12 mouse cellular contexts compared by ENCODE assay signal in the genomic region with DNA sequence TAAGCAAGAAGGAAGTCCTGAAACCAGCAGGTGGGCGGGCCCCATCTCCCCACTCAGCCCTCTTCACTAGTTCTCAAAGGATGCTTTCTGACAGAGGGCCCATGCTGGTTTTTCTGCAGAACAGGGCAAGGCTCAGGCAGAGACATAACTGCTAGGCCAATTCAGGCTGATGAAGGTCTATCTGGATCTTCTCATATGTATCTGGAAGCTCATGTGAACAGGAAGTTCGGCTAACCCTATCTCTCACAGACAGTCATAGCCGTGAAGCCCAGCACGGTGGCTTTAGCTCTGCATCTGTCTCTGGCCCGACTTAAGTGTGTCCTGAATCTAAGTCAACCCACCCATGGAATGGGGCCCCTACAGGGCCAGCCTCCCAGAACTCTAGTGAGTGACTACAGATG.
DNase-seq lines count a peak whose midpoint lies in the region; ATAC-seq and TF ChIP-seq lines count a peak whose summit lies in the region.
"Had no signal": no experiment of that assay in that cellular context is flagged by ENCODE, and none has a peak within 500 bp of the region (broad histone marks: within the 10 kb centered on the region; RNA-seq: fewer than 3 reads in every experiment).

No protein-coding gene starts in this region.

- no peak for TF ChIP-seq CTCF in lung, postnatal 0 days (IDR thresholded peaks at IDR 0.05)

- no peak for DNase-seq in heart, adult 9 months (ENCODE audit: low spot score in 2 of 2)
- DNase-seq in B cell, adult 2 months = peak; percentile 25 to 36
- peak; percentile 65 for DNase-seq in naive thymus-derived CD4-positive, alpha-beta T cell, adult 2 months (ENCODE audit: low read depth)
- DNase-seq in gastrocnemius, postnatal 25 days = no peak
- DNase-seq in gastrocnemius, postnatal 36 days = no peak
- DNase-seq in lung, postnatal 0 days (ENCODE audit: low spot score) = no peak
- DNase-seq: adrenal gland, adult 8-10 months; cerebellum, postnatal 36 days had no signal

- intact Hi-C loops in gastrocnemius, postnatal 36 days (cut with DNase I) = no loop called here

- H3K9ac ChIP-seq in heart, embryonic 14.5 days (ENCODE audit: low read length) = no peak overlapping the region
- no peak overlapping the region for H3K9ac ChIP-seq in lung, postnatal 0 days (replicated peaks; ENCODE audit: low read depth)
- H3K9ac ChIP-seq: neural tube, embryonic 12.5 days had no signal

- H3K27me3 ChIP-seq in heart, embryonic 14.5 days (ENCODE audit: control insufficient read depth, insufficient read depth, low read length) = no peaks in the 10 kb centered on the region; the same call in 1 of the 2 replicates
- H3K27me3 ChIP-seq in lung, postnatal 0 days (replicated peaks; ENCODE audit: insufficient read depth, low read length) = no peaks in the 10 kb centered on the region
- H3K27me3 ChIP-seq: neural tube, embryonic 12.5 days had no signal

- H3K9me3 ChIP-seq in heart, embryonic 14.5 days (ENCODE audit: control insufficient read depth, low read length) = no peaks in the 10 kb centered on the region
- no peaks in the 10 kb centered on the region for H3K9me3 ChIP-seq in lung, postnatal 0 days (ENCODE audit: low read length)
- H3K9me3 ChIP-seq: neural tube, embryonic 12.5 days had no signal

- peak; percentile 37; the same call in 1 of the 2 replicates for ATAC-seq in heart, embryonic 14.5 days (ENCODE audit: insufficient number of reproducible peaks, insufficient read depth, low FRiP score, low read depth)
- ATAC-seq in granulocyte monocyte progenitor cell, adult 5-6 weeks (replicated peaks; ENCODE audit: poor library complexity, severe bottlenecking) = peak; percentile 20; the same call in 1 of the 2 replicates
- no peak for ATAC-seq in lung, postnatal 0 days

- H3K36me3 ChIP-seq in heart, embryonic 14.5 days (ENCODE audit: control insufficient read depth, insufficient read depth, low read length) = no peaks in the 10 kb centered on the region
- no peaks in the 10 kb centered on the region; the same call in 1 of the 2 replicates for H3K36me3 ChIP-seq in lung, postnatal 0 days (ENCODE audit: insufficient read depth, low read length)
- H3K36me3 ChIP-seq: neural tube, embryonic 12.5 days had no signal

- no peak overlapping the region for H3K27ac ChIP-seq in heart, embryonic 14.5 days (replicated peaks in 1 of 2; ENCODE audit: control insufficient read depth in 1 of 2, insufficient read depth in 1 of 2, low read depth in 2 of 2, low read length in 2 of 2)
- H3K27ac ChIP-seq in lung, postnatal 0 days (ENCODE audit: low read length) = no peak overlapping the region
- H3K27ac ChIP-seq: kidney, postnatal 0 days; neural tube, embryonic 12.5 days had no signal

- H3K4me1 ChIP-seq in heart, embryonic 14.5 days (ENCODE audit: control insufficient read depth in 2 of 2, insufficient read depth in 2 of 2, low read length in 2 of 2) = peaks cover 0 to 5% of the 10 kb centered on the region in 2 experiments; a peak in 1 of 4 replicates
- no peaks in the 10 kb centered on the region; the same call in 1 of the 2 replicates for H3K4me1 ChIP-seq in lung, postnatal 0 days (ENCODE audit: insufficient read depth, low read depth, low read length)

- no peak for TF ChIP-seq EP300 in lung, postnatal 0 days (IDR thresholded peaks at IDR 0.05)

- 64% methylated on average over 5 of the region's 5 CpGs for WGBS in heart, embryonic 14.5 days
- WGBS in lung, postnatal 0 days = 78% methylated on average over 5 of the region's 5 CpGs

- H3K4me2 ChIP-seq in heart, embryonic 14.5 days (ENCODE audit: low read length) = no peak overlapping the region
- H3K4me2 ChIP-seq in lung, postnatal 0 days (replicated peaks; ENCODE audit: low read depth, low read length) = no peak overlapping the region
- H3K4me2 ChIP-seq: neural tube, embryonic 12.5 days had no signal

- H3K4me3 ChIP-seq in heart, embryonic 14.5 days (ENCODE audit: control insufficient read depth in 1 of 2, insufficient read depth in 1 of 2, low read depth in 1 of 2, low read length in 2 of 2) = no peak overlapping the region
- H3K4me3 ChIP-seq in lung, postnatal 0 days (ENCODE audit: low read depth, low read length) = no peak overlapping the region
- H3K4me3 ChIP-seq: neural tube, embryonic 12.5 days had no signal

Comparison
In these comparisons a context has a peak if more than half of its experiments do, and no peak if none do; other contexts are left out.
1. DNase-seq: peak in B cell, adult 2 months (2 of 2) and naive thymus-derived CD4-positive, alpha-beta T cell, adult 2 months (single experiment); none in heart, adult 9 months (0 of 2), gastrocnemius, postnatal 25 days (single experiment), gastrocnemius, postnatal 36 days (0 of 2) and lung, postnatal 0 days (single experiment).